Mouse (Mus musculus): ENCODE data around the gene Fgb. TPM values are rescaled to one million over a fixed set of nuclear protein-coding genes. Genes with fewer than 3 reads are reported as not detected.
A peak's percentile ranks its signal among the peaks of the same experiment; 100 is the strongest.

Fgb gene
- not detected in 2 replicates for total RNA-seq (2017)

- no peak for ATAC-seq (replicated peaks; ENCODE audit: low read depth, poor library complexity, severe bottlenecking)
These were observed at the start of gene Fgb for GRCm38 (mm10) chr3:83049680-83050079. Fgb (minus strand) TSS chr3:83049863.

GRCm38 (mm10) chr3:83099139-83099538 is 49.5 kb upstream of the Fgb start:
- no peak for ATAC-seq (replicated peaks; ENCODE audit: low read depth, poor library complexity, severe bottlenecking)

- ATAC-seq (replicated peaks; ENCODE audit: low read depth, poor library complexity, severe bottlenecking) = no peak
These were observed 48.9 kb upstream of the Fgb start for GRCm38 (mm10) chr3:83098546-83099034.

DNA sequence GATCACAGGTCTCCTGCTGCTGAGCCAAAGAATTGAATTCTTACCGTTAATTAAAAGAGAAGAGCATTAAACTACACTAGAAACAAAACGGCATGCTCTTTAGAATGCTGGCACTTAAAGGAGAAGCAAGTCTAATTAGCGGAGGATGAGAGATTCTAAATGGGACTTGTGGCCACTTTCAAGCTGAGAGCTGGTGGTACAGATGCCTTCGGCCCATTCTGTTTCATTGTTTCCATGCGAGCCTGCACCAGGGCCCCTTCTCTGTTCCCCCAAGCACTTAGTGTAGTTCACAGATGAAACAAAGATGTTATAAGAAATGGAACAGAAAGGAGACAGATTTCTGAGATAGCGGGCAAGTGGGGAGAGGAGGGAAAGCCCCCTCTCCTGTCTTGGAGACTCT is 47.9 kb upstream of the Fgb start:
- ATAC-seq (replicated peaks; ENCODE audit: low read depth, poor library complexity, severe bottlenecking) = no peak

DNA sequence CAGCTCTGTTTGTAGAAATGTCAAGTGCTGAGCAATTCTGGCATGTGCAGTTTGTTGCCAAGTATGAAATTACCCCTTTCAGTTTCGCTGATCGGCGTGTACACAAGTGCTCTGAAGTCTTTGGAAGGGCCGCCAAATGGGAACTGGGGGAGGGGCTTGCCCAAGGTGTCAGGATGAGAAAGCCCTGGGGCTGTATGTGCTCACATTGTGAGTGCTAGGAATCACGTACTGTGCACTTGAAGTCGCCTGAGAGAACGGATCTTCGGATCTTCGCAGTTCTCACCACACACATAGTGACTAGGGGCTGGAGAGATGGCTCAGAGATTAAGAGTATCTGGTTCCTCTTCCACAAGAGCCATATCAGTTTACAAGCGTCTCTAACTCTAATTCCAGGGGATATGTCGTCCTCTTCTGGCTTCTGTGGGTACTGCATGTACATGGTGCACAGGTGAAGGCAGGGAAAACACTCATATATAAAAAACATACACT is 30.9 kb upstream of the Fgb start:
- peak; percentile 100 for ATAC-seq (replicated peaks; ENCODE audit: low read depth, poor library complexity, severe bottlenecking)

DNA sequence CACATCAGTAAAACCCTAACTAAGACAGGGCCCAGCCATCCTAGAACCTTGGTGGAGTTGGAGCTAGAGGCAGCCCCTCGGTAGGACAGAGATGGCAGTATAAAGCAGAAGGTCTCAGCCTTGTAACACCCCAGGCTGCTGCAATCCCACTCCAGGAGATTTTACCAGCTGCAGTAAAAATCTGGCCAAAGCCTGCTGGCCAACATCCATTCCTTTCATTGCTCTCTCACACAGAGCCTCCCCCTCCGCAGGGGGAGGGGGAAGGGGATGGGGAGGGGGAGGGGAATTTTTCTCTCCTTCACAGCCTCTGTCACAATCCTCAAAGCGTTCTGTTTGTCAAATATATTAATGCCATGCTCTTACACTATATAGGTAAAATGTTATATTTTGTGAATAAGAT is 26.9 kb upstream of the Fgb start:
- ATAC-seq (replicated peaks; ENCODE audit: low read depth, poor library complexity, severe bottlenecking) = no peak

DNA sequence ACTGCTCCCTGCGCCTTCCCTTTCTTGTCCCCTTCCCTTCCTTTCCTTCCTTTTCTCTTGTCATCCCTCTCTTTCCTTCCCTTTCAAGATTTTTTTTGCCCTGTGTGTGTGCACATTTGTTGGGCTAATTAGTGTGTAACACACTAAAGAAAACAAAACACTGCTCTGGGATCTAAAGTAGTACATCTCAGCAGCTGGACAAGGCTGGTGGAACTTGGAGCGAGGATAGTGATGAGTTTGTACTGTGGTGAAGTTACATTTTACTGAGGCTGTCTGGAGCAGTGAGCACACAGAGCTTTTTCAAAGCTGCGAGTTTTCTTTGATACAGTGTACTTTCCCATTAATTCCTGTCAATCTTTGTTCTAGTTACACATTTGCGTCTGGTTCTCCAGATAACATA is 20.6 kb upstream of the Fgb start:
- no peak for ATAC-seq (replicated peaks; ENCODE audit: low read depth, poor library complexity, severe bottlenecking)

DNA sequence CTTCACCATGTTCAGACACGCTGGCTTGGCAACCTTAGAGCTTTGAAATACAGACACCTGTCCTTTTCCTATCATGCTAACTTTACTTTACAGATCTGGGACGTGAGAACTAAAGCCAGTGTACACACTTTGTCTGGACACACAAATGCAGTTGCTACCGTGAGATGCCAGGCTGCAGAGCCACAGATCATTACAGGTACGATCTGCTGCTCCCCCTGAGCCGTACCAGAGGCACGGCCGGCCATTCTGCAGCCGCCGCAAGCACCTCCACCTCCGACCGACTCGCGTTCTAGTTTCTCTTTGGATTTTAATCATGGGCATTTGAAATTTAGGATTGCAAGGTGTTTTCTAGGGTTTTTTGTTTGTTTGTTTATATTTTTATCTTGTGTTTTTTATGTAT is 19.2 kb upstream of the Fgb start:
- no peak for ATAC-seq (replicated peaks; ENCODE audit: low read depth, poor library complexity, severe bottlenecking)

DNA sequence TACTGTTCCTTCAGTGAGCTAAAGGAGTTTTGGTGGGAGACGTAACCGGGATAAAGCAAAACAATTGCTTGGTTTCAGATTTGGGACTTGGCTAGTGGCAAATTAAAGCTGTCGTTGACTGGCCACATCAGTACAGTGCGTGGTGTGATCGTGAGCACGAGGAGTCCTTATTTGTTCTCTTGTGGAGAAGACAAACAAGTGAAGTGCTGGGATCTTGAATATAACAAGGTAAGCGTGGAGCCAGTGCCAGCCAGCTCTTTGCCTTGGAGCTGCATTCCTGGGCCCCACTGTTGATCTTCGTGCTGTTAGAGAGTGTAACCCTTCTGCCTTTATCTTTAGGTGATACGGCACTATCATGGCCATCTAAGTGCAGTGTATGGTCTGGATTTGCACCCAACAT is 18.3 kb upstream of the Fgb start:
- no peak for ATAC-seq (replicated peaks; ENCODE audit: low read depth, poor library complexity, severe bottlenecking)

GRCm38 (mm10) chr3:83057046-83057445 is 7.4 kb upstream of the Fgb start:
- ATAC-seq (replicated peaks; ENCODE audit: low read depth, poor library complexity, severe bottlenecking) = no peak

- peak; percentile 90 for ATAC-seq (replicated peaks; ENCODE audit: low read depth, poor library complexity, severe bottlenecking)
These were observed 5.8 kb upstream of the Fgb start, which contains the start of gene Plrg1 for GRCm38 (mm10) chr3:83055281-83056038. Plrg1 (plus strand) TSS chr3:83055522.

- no peak for ATAC-seq (replicated peaks; ENCODE audit: low read depth, poor library complexity, severe bottlenecking)
These were observed 5.1 kb upstream of the Fgb start for GRCm38 (mm10) chr3:83054759-83055158.

GRCm38 (mm10) chr3:83053758-83054157 is 4.1 kb upstream of the Fgb start:
- ATAC-seq (replicated peaks; ENCODE audit: low read depth, poor library complexity, severe bottlenecking) = peak; percentile 34; the same call in 1 of the 2 replicates

DNA sequence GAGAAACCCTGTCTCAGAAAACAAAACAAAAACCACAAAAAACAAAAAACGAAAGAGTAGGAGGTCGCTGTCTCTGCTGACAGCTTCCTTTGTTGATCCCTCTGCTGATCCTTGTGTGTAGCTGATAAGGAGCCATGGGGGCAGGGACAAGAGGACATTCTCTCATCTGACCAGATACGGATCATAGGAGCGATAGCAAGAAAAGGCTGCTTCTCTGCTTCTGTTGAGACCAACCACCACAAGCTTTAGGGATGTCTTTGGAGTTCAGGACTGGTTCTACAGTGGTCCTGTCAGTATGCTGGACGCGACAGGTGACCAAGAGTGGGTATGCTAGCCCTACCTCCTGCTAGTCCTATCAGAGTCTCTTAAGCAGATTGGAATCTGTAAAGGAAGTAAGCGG is 3.5 kb upstream of the Fgb start:
- ATAC-seq (replicated peaks; ENCODE audit: low read depth, poor library complexity, severe bottlenecking) = no peak

DNA sequence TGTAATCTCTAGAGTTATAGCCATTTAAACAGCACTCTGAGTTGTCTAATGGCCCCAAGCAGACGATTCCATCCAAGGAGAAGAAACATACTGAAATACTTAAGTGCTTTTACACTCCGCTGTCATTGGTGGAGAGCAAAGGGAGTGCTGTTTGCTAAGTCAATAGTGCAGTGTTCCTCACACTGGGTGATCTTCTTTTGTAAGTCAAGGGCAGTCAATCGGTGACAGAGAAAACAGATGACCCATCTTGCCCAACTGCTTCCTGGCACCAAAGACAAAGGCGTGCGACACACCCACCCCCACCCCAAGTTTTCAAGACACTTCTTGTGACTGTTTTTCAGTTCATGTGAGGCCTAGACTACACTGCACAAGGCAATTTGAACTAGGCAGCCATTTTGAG is 2.4 kb upstream of the Fgb start:
- ATAC-seq (replicated peaks; ENCODE audit: low read depth, poor library complexity, severe bottlenecking) = no peak

DNA sequence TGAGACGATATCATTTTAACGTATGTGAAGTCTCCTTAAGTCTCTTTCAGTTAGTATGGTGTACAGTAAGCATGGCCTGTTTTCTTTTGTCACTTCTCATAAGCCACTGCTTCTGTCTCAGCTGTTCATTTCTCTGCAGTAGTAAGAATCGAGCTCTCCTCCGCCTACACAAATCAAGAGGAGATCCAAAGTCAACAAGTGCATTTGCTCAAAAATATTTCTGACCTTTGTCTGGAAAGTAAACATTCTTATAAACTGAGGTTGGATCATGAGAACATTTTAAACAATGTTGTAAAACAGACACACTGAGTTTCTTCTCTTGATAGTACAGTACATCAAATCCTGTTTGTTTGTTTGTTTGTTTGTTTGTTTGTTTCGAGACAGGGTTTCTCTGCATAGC is 998 bp upstream of the Fgb start:
- no peak for ATAC-seq (replicated peaks; ENCODE audit: low read depth, poor library complexity, severe bottlenecking)

DNA sequence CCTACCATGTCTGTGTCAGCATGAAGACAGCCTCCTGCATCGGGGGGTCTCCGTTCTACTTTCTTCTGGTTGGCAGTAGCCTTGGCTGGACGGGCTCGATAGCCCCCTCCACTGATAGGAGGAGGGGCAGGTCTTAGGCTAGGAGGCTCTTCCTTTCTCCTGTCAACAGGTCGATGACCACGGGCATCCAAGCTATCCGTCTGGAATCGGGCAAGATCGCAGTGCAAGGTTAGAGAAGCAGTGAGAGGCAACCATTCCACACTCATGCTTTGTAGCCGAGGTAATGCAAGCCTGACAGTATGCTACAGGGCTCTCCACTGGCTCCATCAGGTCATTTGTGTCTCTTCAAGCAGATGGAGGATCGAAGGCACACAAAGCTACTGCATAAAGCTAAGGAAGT is 3.0 kb downstream of the Fgb start:
- ATAC-seq (replicated peaks; ENCODE audit: low read depth, poor library complexity, severe bottlenecking) = no peak

GRCm38 (mm10) chr3:83042451-83042850 is 7.2 kb downstream of the Fgb start:
- no peak for ATAC-seq (replicated peaks; ENCODE audit: low read depth, poor library complexity, severe bottlenecking)

DNA sequence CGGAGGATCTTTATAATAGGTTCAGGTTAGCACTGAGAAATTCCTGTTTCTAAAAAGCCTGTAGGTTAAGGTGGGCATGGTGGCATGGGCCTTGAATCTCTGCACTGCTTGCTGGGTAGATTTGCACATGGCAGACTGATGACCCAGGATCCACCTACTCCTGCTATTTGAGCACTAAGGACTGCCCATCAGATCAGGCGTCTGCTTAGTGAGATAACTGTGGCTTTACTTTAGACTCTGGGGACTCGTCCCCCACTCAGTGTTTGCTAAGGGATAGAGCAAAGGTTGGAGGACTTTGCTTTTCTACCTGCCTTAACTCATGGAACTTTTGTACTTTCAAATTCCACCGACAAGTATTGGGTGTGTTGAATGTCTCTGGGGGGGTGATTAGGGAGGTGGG is 10.0 kb downstream of the Fgb start:
- no peak for ATAC-seq (replicated peaks; ENCODE audit: low read depth, poor library complexity, severe bottlenecking)

DNA sequence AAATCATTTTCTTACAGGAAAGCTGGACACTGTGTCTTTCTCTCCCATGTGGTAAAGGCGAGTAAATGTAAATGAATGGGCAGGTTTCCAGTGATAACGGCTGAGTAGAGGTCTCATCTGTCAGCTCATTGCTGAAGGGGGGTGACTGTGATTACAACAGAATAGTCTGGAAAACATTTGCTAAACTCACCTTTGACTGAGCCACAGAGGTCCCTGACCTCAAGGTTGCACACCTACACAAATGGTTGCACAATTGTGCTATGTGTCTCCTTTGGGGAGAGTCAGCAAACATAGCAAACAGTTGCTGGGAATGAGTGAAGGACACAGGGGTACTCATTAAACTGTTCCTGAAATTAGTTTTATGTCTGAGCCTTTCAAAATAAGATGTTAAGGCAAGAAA is 10.8 kb downstream of the Fgb start:
- no peak for ATAC-seq (replicated peaks; ENCODE audit: low read depth, poor library complexity, severe bottlenecking)

- ATAC-seq (replicated peaks; ENCODE audit: low read depth, poor library complexity, severe bottlenecking) = no peak
These were observed 15.9 kb downstream of the Fgb start for GRCm38 (mm10) chr3:83033801-83034200.

DNA sequence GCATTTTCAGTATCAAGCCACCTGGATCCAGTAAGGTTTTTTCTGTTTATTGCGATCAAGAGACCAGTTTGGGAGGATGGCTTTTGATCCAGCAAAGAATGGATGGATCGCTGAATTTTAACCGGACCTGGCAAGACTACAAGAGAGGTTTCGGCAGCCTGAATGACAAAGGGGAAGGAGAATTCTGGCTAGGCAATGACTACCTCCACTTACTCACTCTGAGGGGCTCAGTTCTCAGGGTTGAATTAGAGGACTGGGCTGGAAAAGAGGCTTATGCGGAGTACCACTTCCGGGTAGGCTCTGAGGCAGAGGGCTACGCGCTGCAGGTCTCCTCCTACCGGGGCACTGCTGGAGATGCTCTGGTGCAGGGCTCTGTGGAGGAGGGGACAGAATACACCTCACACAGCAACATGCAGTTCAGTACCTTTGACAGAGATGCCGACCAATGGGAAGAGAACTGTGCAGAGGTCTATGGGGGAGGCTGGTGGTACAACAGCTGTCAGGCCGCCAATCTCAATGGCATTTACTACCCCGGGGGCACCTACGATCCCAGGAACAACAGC is 16.8 kb downstream of the Fgb start:
- no peak for ATAC-seq (replicated peaks; ENCODE audit: low read depth, poor library complexity, severe bottlenecking)
